Mouse (Mus musculus): Measurements from ENCODE around the gene Cdc42bpa.

Cdc42bpa gene

GRCm38 (mm10) chr1:179959721-179960542 is at the start of gene Cdc42bpa:
Gene Cdc42bpa (plus strand): TSS chr1:179960472.
- DNase-seq (ENCODE audit: low read depth) = peak; percentile 50

DNA sequence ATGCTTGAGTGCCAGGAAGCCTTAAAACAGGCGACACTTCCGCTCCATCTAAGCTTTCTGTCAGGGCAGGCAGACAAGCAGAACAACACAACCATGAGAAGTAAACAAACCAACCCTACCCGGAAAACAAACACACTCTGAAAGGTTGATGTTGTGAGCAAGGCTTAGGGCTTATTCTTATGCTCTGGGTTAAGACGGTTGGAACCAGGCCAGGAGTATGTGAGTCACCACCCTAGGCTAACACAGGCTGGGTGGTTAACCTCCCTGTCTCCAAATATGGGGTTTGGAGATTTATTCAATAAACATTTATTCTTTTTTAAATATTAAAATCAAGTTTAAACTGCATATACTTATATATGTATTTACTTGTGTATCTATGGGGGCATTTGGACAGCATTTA is 46.8 kb upstream of the Cdc42bpa start:
- no peak for DNase-seq (ENCODE audit: low read depth)

GRCm38 (mm10) chr1:179917036-179917435 is 43.2 kb upstream of the Cdc42bpa start:
- no peak for DNase-seq (ENCODE audit: low read depth)

- no peak for DNase-seq (ENCODE audit: low read depth)
Measured at GRCm38 (mm10) chr1:179917481-179917880, 42.8 kb upstream of the Cdc42bpa start.

DNA sequence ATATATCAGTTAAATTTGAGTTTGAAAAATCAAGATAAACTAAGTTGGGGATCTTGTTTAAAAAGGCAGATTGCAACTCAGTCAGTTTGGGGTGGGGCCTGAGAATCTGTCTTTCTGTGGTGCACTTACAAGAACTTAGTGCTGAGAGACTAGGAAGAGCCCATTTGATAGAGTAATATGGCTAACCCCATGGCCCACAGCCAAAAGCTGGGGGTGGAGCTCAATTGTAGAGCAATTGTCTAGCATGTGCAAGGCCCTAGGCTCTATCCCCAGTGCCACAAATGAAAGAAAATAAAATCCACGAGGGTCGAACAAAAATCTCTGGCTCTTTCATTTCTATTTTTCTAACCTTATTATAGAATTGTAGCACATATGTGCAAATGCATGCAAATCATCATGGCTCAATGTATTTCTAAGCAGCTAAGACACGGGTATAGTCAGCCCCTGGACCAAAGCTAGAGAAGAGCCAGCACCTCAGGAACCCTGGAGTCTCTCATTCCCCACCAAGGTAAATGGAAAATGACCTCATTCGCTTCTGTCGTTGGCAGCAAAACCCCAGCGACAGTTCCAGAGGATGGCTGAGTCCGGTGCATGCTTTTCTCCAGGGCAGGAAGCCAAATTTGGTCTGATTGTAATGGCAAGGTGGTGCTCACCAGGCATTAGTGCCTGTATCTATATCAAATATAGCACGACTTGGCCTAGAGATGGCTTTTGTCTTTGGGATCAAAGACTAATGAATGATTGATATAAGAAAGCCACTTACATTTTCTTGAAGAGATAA is 40.4 kb upstream of the Cdc42bpa start:
- no peak for DNase-seq (ENCODE audit: low read depth)

DNA sequence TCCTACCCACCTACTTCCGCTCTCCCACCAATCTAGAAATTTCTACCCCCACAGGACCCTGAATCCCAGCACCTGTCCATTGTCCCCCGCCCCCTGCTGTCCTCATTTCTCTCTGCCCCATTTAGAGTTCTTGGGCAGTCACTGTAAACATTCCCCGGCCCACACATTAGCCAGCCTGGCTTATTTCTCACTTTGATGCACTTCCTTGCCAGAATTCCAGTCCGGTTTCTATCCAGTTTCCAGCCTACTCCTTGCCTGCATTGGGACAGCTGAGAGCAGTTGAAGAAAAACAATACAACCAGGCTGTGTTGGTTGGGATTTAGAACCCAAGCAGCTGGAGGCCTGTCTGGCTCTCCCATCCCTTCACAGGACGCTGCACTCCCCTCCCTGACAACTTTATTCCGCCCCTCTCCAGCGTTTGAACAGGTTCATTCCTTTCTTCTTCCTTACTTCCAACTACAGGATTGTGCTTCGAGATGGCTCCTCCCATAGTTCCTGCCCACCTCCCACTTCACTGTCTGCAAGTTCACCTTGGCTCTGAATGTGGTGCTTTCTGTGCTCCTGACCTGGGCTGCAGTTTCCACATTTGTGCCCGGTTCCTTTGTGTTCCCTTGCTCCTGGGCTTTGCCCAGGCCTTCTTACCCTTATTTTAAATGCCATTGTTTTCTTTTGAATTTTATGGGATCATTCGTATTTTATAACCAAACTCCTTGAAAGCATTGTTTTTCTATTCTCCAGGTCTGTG is 36.4 kb upstream of the Cdc42bpa start:
- no peak for DNase-seq (ENCODE audit: low read depth)

GRCm38 (mm10) chr1:179926240-179926639 is 34.0 kb upstream of the Cdc42bpa start:
- no peak for DNase-seq (ENCODE audit: low read depth)

DNA sequence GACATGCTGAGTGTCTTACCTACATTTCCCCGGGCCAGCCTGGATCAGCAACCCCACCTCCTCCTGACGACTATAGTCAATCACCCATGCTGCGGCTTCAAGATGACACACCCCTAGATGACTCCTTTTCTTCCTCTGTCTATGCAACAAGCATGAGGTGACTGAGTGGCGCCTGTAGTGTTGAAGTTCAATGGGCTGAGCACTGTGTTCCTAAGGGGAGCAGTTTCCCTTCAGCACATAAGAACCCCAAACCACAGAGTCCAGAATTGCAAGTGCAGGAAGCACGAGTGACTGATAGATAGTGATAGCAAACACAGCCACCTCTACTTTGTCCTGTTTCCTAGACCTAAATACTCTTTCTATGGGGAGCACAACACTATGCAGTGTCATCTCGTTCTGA is 33.2 kb upstream of the Cdc42bpa start:
- no peak for DNase-seq (ENCODE audit: low read depth)

- peak; percentile 12 for DNase-seq (ENCODE audit: low read depth)
Measured at GRCm38 (mm10) chr1:179928822-179929221, 31.4 kb upstream of the Cdc42bpa start.

DNA sequence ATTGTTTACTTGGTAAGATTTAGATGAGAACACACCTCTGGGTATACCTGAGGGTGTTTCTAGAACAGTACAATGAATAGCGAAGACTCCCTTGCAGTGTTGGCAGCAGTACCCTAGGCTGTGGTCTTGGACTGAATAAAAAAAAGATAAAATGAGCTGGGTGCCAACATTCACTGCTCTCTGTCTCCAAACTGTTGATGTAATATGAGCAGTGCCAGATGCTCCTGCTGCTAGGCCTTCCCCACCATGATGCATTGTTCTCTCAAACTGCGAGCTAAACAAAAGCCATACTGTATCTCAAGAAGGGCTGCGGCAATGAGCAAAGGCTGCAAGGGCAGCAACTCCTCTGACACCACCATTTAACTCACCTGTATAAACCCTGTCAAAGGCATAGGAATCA is 29.0 kb upstream of the Cdc42bpa start:
- DNase-seq (ENCODE audit: low read depth) = no peak

- DNase-seq (ENCODE audit: low read depth) = no peak
Measured at GRCm38 (mm10) chr1:179934064-179934463, 26.2 kb upstream of the Cdc42bpa start.

- DNase-seq (ENCODE audit: low read depth) = no peak
Measured at GRCm38 (mm10) chr1:179940071-179940786, 20.0 kb upstream of the Cdc42bpa start.

GRCm38 (mm10) chr1:179940787-179941352 is 19.4 kb upstream of the Cdc42bpa start:
- DNase-seq (ENCODE audit: low read depth) = no peak

DNA sequence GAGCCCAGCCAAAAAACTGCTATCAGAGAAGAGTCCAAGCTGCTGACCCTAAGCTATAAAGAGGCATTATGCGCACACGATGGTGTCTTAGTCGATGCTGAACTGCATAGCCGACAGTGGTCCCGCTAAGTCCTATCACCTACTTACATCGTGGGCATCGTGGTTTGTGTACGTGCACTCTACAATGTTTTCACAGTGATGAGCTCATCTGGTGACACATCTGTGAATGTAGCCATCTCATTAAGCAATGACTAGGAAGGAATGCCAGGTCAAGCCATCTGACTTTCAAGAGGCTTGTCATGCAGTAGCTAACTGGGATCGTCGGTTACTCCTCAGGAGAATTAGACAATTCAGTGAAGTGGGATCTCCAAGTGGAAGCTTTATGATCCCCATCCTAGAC is 15.3 kb upstream of the Cdc42bpa start:
- DNase-seq (ENCODE audit: low read depth) = no peak

DNA sequence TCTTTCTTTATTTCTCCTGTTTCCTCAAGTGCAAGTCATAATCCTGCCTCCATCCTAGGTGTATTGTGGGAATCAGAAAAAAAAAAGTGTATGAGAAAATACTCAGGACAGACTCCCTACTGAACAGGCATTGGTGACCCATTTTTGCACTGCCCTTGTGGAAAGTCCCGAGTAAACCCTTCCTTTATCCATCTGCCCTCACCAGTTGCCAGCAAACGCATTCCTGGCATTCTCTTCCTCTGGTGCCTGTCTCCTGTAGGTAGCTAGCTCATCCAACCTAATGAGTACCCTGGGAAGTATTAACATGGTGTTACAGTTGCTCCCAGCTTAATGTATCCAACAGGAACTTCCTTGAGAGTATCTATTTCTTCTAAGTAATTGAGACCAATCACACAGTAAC is 13.7 kb upstream of the Cdc42bpa start:
- no peak for DNase-seq (ENCODE audit: low read depth)

DNA sequence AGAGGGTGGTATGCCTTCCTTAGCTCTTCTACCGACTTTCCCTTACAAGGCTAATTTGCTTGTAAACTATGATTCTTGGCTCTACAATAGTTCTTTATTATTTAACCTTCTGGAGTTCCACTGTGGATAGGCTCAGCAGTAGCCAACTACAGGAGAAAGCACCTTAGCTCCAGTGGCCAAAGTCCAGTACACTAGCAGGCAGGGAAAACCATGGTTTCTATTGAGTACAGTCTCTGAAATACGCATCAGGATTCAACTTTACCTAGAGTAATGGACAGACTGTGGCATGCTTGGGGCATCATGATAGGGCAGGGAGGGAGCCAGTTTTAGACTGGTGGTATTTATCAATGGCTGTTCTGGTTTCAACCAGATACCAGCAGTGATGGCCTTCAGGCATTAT is 12.6 kb upstream of the Cdc42bpa start:
- DNase-seq (ENCODE audit: low read depth) = no peak

DNA sequence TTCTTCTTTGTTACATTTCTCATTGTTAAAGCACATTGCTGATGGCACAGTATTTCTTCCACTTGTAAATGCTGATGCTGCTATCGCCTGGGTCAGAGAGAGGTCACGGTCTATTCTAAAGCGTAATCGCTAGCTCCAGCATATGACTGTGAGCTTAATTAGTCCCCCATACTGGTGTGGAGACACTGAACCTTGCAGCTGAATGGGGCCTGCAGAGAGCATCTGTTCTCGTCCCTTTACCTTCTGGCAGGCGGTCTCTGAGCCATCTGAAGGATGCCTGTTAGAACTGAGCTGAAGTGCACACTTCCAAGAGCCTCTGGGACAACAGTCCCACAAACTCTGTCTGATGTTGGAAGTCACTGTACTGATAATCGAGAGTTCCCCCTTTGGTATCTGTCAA is 8.7 kb upstream of the Cdc42bpa start:
- DNase-seq (ENCODE audit: low read depth) = no peak

DNA sequence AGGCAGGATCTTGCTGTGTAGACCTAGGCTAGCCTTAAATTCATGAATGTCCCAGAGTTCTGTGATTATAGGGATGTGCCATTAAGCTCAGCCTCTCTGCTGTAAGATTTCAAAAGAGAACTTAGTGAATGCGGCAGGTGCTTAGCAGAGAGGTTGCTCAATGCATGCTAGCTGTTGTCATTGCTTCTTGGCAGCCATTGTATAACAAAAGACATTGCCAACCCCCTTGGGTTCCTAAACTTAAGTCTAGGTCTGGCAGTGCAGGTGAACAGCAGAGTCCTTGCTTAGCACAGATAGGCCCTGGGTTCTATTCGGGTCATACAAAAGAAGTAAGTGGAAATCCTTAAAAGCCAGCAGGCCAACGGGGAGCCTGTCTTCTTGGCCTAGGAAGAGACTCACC is 7.0 kb upstream of the Cdc42bpa start:
- no peak for DNase-seq (ENCODE audit: low read depth)

GRCm38 (mm10) chr1:179957431-179957830 is 2.8 kb upstream of the Cdc42bpa start:
- DNase-seq (ENCODE audit: low read depth) = no peak

DNA sequence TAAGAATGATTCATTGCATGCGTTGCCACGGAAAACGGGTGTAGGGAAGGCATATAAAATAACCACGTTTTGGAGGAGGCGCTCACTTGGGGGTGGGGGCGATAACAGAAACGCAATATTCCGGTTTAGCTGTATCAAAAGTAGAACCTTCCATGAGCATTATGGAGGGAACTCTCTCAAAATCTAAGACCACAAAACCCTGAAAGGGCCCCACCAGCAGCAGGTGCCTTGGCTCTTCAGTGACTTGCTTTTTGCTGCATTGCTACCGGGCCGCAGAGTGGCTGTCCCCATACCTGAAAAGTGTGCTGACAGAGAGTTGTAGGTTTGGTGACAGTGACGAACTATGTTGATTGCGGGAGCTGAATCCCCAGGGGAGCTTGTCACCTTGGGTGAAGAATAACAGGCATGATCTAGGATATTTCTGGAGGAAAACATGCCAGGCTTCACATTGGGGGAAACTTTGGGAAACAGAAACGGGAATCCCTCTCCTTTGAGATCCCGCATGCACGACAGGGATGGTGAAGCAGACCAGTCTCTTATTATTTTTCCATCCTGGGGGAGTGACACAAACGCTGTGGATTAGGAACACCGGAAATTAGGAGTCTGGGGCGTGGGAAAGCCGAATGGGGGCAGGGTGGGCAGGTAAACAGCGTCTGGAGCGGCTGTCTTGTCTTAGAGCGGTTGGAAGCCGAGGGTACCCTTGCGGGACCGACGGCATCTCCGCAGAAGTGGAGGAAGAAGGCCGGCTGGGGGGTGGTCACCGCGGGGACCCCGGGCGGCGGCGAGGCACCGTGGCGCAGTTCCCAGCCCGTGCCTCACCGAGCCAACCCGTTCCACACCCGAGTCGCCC is 1.2 kb upstream of the Cdc42bpa start:
- DNase-seq (ENCODE audit: low read depth) = no peak

- no peak for DNase-seq (ENCODE audit: low read depth)
Measured at GRCm38 (mm10) chr1:179960543-179960876, 238 bp downstream of the Cdc42bpa start.
